Mouse (Mus musculus) heart, postnatal 10 days (tissue): ENCODE measurements around the gene Cuzd1. TPM values are rescaled to one million over a fixed set of nuclear protein-coding genes. Genes with fewer than 3 reads are reported as not detected.

Experiments
- DNase-seq, 2 experiments: peaks; one replicate each; pipeline ENCODE4 v3.0.0; 2021
- intact Hi-C: fragments of 180-260 bp; cut with DNase I; formaldehyde crosslinking; loops from one replicate; pipeline ENCODE4 v1.15.1; 2025
- total RNA-seq, 2 experiments: library from RNA; stranded (reverse); gene quantifications; 2 replicates each; pipeline ENCODE4 v1.2.3; 2021

Gene Cuzd1
- total RNA-seq: not detected

- no peak for DNase-seq
Observed at GRCm38 (mm10) chr7:131322192-131322591, at the start of gene Cuzd1. Cuzd1 (minus strand) TSS chr7:131322292.

GRCm38 (mm10) chr7:131371470-131371860 lies 49.4 kb upstream of the Cuzd1 start:
- intact Hi-C loops: no loop called here
- DNase-seq: no peak

More at GRCm38 (mm10) chr7:131322192-131322591, at the start of gene Cuzd1:
- intact Hi-C loops: loop anchor here (10.0 kb wide), 1 partner anchor 207 kb away; no protein-coding TSS in a partner anchor

GRCm38 (mm10) chr7:131370648-131371469 lies 48.8 kb upstream of the Cuzd1 start, which contains the start of gene Pstk:
Pstk (plus strand) TSS chr7:131371141.
- intact Hi-C loops: no loop called here
- DNase-seq: peak; percentile 94

- intact Hi-C loops: loop anchor here (5.0 kb wide), 1 partner anchor 193 kb away; no protein-coding TSS in a partner anchor
- DNase-seq: no peak
Observed at GRCm38 (mm10) chr7:131364131-131364530, 42.0 kb upstream of the Cuzd1 start.

GRCm38 (mm10) chr7:131362615-131363300 lies 40.7 kb upstream of the Cuzd1 start, which contains the start of gene 2310057M21Rik:
2310057M21Rik (minus strand) TSS chr7:131362759.
- intact Hi-C loops: loop anchor here (2.0 to 5.0 kb wide), 2 partner anchors 48 to 195 kb away; partner anchors contain the start of genes Acadsb and Ikzf5
- DNase-seq: peak; percentile 95 to 97

GRCm38 (mm10) chr7:131362269-131362614 lies 40.1 kb upstream of the Cuzd1 start:
- no peak for DNase-seq
- intact Hi-C loops: loop anchor here (2.0 to 5.0 kb wide), 2 partner anchors 49 to 195 kb away; partner anchors contain the start of genes Acadsb and Ikzf5

- DNase-seq: no peak
- intact Hi-C loops: no loop called here
Observed at GRCm38 (mm10) chr7:131356105-131356504, 34.0 kb upstream of the Cuzd1 start.

DNA sequence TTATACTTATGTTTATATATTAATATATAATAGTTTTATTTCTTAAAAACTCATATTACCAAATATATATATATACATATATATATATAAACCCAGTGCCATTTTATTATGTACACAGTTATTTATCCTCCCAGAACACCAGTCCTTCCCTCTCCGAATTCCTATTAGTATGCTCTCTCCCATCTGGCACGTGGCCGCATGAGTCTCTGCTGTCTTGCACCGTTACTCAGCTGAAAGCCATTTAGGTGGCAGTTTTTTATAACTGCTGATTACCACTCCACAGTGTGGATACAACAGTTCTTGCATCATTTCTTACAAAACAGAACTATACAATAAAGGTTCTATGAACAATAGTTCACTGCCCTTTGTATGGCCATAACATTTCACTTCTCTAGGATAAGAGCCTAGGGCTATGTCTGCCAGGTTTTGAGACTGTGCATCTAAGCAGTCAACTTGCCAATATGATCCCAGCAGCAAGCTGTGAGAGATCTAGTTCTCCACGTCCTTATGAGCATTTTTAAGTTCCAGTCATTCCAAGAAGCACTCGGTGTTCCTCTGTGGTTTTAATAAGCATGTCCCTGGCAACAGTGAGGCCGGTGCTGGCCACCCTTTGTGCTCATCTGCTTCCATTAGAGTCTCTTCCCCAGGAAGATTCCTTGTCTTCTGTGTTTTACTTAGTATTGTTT lies 23.9 kb upstream of the Cuzd1 start:
- intact Hi-C loops: no loop called here
- no peak for DNase-seq

- intact Hi-C loops: no loop called here
- DNase-seq: no peak
Observed at GRCm38 (mm10) chr7:131337502-131338068, 15.5 kb upstream of the Cuzd1 start.

DNA sequence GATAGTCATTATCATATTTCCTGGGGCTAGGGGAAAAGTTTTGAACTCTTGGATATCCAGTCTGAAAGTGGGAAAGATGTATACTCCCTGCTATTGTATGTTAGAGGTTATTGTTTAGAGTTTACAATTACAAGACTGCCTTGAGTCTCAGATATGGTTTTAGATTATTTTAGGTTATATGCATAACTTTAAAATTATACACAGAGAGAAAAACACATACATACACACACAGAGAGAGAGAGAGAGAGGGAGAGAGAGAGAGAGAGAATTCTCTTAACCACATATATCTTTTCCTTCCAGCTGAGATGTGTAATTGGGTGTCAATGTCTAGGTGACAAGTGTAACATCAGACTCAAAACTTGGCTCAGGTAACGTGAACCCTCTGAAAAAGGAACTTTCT lies 11.5 kb upstream of the Cuzd1 start, which contains the start of gene Fam24a:
TSS of gene Fam24a (plus strand) at position 301 of the 400 bp plus-strand sequence.
- intact Hi-C loops: no loop called here
- no peak for DNase-seq

- DNase-seq: no peak
- intact Hi-C loops: no loop called here
Observed at GRCm38 (mm10) chr7:131331688-131332087, 9.6 kb upstream of the Cuzd1 start.

DNA sequence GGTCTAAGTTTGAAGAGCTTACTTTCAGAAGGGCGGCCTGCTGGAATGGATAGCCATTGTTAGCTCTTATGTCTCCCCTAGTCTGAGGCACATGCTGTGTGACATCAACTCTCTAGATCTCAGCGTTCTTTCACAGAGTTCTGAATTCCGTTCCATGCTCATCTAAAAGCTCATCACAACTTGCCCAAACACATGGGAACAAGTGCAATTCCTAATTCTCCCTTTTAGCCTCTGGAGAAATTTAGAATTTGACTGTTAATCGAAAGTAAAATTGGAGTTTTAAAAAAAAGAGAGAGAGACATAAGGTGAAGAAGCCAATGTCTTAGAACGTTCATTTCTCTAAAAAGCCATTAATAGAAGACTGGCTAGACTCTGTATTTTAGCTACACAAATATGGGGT lies 7.3 kb upstream of the Cuzd1 start, which contains the start of gene Fam24b:
TSS of gene Fam24b (minus strand) at position 101 of the 400 bp plus-strand sequence.
- intact Hi-C loops: loop anchor here (10.0 kb wide), 1 partner anchor 215 kb away; no protein-coding TSS in a partner anchor
- no peak for DNase-seq

DNA sequence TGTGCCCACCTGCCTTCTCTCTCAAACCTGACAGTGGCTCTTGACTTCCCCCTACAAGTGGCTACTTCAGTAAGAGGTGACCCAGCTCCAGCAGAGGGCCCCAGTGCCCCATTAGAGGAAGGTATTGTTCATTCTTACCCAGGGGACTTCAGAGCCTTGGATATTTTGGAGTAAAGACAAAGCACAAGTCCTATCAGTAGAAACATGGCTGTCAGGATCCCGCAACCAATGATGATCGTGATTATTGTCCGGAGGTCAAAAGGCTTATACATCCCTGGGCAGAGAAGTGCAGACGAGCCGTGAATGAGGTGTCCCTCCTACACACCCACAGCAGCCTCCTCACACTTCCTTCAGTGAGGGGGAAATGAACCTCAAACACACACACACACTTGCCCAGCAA lies 5.0 kb upstream of the Cuzd1 start:
- intact Hi-C loops: loop anchor here (10.0 kb wide), 1 partner anchor 212 kb away; no protein-coding TSS in a partner anchor
- DNase-seq: no peak

DNA sequence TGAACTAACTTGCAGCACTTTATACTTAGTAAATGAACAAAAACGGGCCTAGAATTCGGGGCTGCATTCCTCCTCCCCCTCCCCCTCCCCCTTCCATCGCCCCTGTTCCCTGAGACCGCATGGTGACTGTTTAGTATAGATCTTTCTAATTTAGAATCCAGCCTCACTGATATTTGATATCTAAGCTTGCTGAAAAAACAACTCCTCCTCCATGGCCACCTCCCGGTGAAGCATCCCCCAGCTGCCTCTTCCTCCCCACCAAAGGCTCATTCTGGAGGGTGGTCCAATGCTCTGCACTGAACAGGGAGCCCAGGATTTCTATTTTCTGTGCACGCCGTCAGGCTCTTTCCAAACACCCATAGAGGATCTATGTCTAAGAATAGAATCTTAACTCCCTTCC lies 3.8 kb downstream of the Cuzd1 start:
- intact Hi-C loops: no loop called here
- no peak for DNase-seq

DNA sequence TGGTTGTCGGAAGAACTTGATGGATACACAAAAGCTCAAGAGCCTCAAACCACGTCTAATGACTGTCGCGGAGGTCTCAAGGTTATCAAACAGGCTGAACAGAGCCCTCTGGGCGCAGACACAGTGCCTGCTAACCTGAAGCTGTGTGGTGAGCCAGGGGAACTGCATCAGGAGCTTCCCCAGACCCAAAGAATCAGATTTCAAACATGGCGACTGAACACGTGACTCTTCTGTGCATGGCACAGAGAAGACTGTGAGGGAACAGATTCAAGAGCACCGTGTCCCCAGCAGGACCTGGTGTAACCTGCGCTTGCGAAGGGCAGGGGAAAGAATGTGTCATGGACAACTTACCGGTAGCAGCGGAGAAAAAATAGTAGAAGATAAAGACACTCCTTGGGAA lies 4.5 kb downstream of the Cuzd1 start:
- intact Hi-C loops: no loop called here
- DNase-seq: no peak

GRCm38 (mm10) chr7:131314493-131314892 lies 7.6 kb downstream of the Cuzd1 start:
- DNase-seq: no peak
- intact Hi-C loops: no loop called here

DNA sequence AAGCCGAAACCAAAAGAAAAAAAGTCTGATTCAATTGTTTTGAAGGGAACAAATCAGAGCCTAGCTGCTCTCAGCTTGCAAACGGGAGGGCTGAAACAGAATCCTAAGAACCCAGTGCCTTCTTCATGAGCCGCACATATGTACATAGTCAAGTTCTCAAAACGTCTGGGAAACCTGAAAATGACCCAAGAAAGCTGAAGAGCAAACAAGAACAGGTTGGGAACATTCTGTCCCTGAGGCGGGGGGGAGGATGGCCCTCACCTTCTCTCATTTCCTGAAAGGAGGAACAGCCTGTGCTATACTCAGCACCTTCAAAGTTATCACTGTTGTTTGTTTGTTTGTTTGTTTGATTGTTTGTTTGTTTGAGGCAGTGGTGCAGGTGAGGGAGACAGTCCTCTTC lies 15.4 kb downstream of the Cuzd1 start:
- DNase-seq: no peak
- intact Hi-C loops: no loop called here

DNA sequence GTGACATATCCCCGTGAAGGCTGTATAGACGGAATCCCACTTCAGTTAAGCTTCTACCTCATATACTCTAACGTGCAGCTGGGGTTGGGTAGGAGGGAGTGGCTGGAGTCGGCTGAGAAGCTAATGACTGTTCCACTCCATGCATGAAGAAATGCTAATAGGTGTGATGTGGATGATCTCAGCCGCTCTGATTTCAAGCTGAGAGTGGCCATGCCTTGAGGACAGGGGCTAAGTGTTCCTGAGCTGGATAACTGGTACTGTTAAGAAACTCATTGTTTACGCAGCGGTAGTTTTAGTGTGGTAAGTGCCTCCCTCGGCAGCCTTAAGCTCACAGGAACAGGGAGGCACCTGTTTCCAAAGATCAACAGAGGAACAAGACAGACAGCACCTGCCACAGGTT lies 18.8 kb downstream of the Cuzd1 start:
- intact Hi-C loops: no loop called here
- no peak for DNase-seq

DNA sequence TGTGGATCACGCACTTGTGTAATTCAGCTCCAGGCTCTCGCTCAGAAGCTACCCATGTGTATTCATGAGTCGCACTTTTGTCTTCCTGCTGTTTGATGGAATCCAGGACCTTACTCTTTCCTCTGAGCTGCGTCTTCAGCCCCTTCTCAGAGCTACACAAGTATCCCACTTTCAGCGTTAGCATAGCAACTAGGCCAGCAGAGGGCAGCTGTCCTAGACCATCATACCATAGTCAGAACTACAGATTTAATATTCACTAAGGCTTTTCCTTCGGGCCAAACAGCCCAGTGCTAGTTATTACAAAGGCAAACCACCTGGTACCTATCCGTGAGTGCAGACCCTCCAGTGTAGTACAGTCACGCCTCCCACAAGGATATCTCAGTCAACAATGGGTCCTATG lies 24.9 kb downstream of the Cuzd1 start:
- DNase-seq: no peak
- intact Hi-C loops: no loop called here

- intact Hi-C loops: no loop called here
- DNase-seq: peak; percentile 15 to 25
Observed at GRCm38 (mm10) chr7:131265851-131266250, 56.2 kb downstream of the Cuzd1 start.
